Mouse (Mus musculus) heart, postnatal 0 days (tissue): ENCODE data around the gene Trim30a. TPM values are rescaled to one million over a fixed set of nuclear protein-coding genes. Genes with fewer than 3 reads are reported as not detected.

Experiments
- ATAC-seq: fragments of 200-750 bp; cut with Nextera tagmentation; 2 replicates; pipeline ENCODE4 v1.8.0; 2017; ENCODE audit warnings: low read depth, moderate number of reproducible peaks, moderate library complexity; ENCODE audit not compliant: insufficient read depth
- DNase-seq: peaks from one replicate; pipeline ENCODE4 v3.0.0-alpha.2; 2016; ENCODE audit warnings: low spot score
- H3K27ac ChIP-seq: fragments of 300-500 bp; sonication (generic); 2 replicates; pipeline ENCODE4 v1.5.1; 2014; ENCODE audit warnings: low read depth, mild to moderate bottlenecking
- H3K27me3 ChIP-seq: fragments of 300-500 bp; sonication (generic); 2 replicates; pipeline ENCODE4 v1.6.1; 2014; ENCODE audit warnings: low read length, mixed read lengths; ENCODE audit not compliant: control insufficient read depth, insufficient read depth
- H3K36me3 ChIP-seq: fragments of 300-500 bp; sonication (generic); replicated peaks from 2 replicates; pipeline ENCODE4 v1.6.1; 2014; ENCODE audit warnings: low read length, mixed read lengths; ENCODE audit not compliant: control insufficient read depth, insufficient read depth
- H3K4me1 ChIP-seq: fragments of 300-500 bp; sonication (generic); 2 replicates; pipeline ENCODE4 v1.6.1; 2014; ENCODE audit warnings: antibody characterized with exemption; ENCODE audit not compliant: control insufficient read depth, insufficient read depth
- H3K4me2 ChIP-seq: fragments of 300-500 bp; sonication (generic); 2 replicates; pipeline ENCODE4 v1.6.1; 2014; ENCODE audit warnings: low read depth, mild to moderate bottlenecking, low read length, moderate library complexity
- H3K4me3 ChIP-seq: fragments of 300-500 bp; sonication (generic); 2 replicates; pipeline ENCODE4 v1.5.1; 2014; ENCODE audit warnings: low read depth, low read length
- H3K9ac ChIP-seq: fragments of 300-500 bp; sonication (generic); replicated peaks from 2 replicates; pipeline ENCODE4 v1.6.1; 2014; ENCODE audit warnings: low read depth, low read length, mixed read lengths
- H3K9me3 ChIP-seq: fragments of 300-500 bp; sonication (generic); replicated peaks from 2 replicates; pipeline ENCODE4 v1.6.1; 2016; ENCODE audit warnings: low read length; ENCODE audit not compliant: control insufficient read depth
- CTCF ChIP-seq: IDR thresholded peaks from 2 replicates; pipeline ENCODE4 v1.5.1; 2016; ENCODE audit warnings: antibody characterized with exemption, control low read depth, low read depth
- EP300 ChIP-seq: IDR thresholded peaks from 2 replicates; pipeline ENCODE4 v1.6.1; 2016; ENCODE audit warnings: antibody characterized with exemption, low read depth
- WGBS: fragments of 180-500 bp; shearing (Covaris S2); extraction: QIAGEN DNeasy Blood & Tissue Kit; methylation state at CpG from one replicate; pipeline ENCODE4 v1.1.7; 2014; 5-methylcytosine and 5-hydroxymethylcytosine counted together
- polyA plus RNA-seq: library from polyadenylated mRNA; unstranded; fragments of >200 nt; fragmentation: Nextera tagmentation; extraction: Ambion mirVana; gene quantifications from 2 replicates; pipeline ENCODE4 v1.2.1, GENCODE M21; 2015
- total RNA-seq: library from RNA; depleted of rRNA; stranded (reverse); fragments of >200 nt; gene quantifications from 2 replicates; pipeline ENCODE4 v1.2.3, GENCODE M21; 2014; ENCODE audit warnings: low replicate concordance; rRNA removed

The Trim30a gene
- total and polyA plus RNA-seq, 2 experiments from 2014 or later = 1.5 to 8.9 TPM

GRCm38 (mm10) chr7:104369736-104370414 lies 95.1 kb downstream of the Trim30a start, which contains the start of gene Trim30b:
TSS of gene Trim30b (minus strand) at chr7:104369884.
- no peak for TF ChIP-seq EP300
- TF ChIP-seq CTCF = peak; percentile 11; the same call in 1 of the 2 replicates
- DNase-seq = no peak
- Histone ChIP-seq H3K36me3 (no peaks in the 10 kb centered on the region), H3K4me2 (no peak within 1 kb of the TSS), H3K27me3 (no peaks in the 10 kb centered on the region), H3K27ac (0 out of 2 replicates have a peak within 1 kb of the TSS, but pooled peaks have one; percentile 38), H3K4me3 (no peak within 1 kb of the TSS), H3K9me3 (no peaks in the 10 kb centered on the region), H3K4me1 (no peaks in the 10 kb centered on the region), H3K9ac (no peak within 1 kb of the TSS)
- no peak for ATAC-seq
- 69% methylated on average over 1 of the region's 1 CpGs for WGBS

DNA sequence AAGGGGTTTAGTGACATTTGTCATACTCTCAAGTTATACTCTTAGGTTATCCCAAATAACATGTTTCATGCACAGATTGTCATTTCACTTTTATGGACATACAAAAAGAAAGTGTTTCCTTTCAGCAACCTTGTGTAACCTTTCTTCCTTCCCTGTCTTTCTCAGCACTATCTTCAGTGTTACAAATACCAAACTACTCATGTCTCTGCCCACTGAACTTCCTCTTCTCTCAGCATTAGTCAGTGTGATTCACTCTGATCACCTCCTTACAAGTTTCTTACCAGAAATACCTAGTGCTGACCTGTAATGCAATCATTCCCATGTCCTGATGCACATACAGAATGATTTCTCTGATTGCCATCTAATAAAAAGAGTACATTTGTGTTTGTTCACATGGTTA lies 98.7 kb downstream of the Trim30a start:
- H3K27ac ChIP-seq = no peak overlapping the region
- DNase-seq (no peak), ATAC-seq (no peak)
- no peaks in the 10 kb centered on the region for H3K36me3 ChIP-seq
- H3K9me3 ChIP-seq = no peaks in the 10 kb centered on the region
- H3K4me2 ChIP-seq = no peak overlapping the region
- TF ChIP-seq CTCF (no peak), EP300 (no peak)
- no peak overlapping the region for H3K4me3 ChIP-seq
- no peak overlapping the region for H3K9ac ChIP-seq
- no peaks in the 10 kb centered on the region for H3K27me3 ChIP-seq
- no peaks in the 10 kb centered on the region for H3K4me1 ChIP-seq

Other genes starting within 250 kb of the Trim30a start
- 2.9 and 7.3 TPM in 2 replicates for gene Trim6, start 246.4 kb downstream of the Trim30a start, total RNA-seq
- 0.73 and 1.4 TPM in 2 replicates for gene Trim6, start 246.4 kb downstream of the Trim30a start, polyA plus RNA-seq
- gene Trim34a, start 220.7 kb downstream of the Trim30a start, total RNA-seq = 5.7 and 7.5 TPM in 2 replicates
- gene Trim34a, start 220.7 kb downstream of the Trim30a start, polyA plus RNA-seq = 2.1 and 2.5 TPM in 2 replicates
- 0.12 and 0.27 TPM in 2 replicates for gene Trim5, start 177.1 kb downstream of the Trim30a start, total RNA-seq
- gene Trim5, start 177.1 kb downstream of the Trim30a start, polyA plus RNA-seq = 0.37 and 0.38 TPM in 2 replicates
- 7.7 and 13.6 TPM in 2 replicates for gene Trim12a, start 149.7 kb downstream of the Trim30a start, total RNA-seq
- gene Trim12a, start 149.7 kb downstream of the Trim30a start, polyA plus RNA-seq = 6.6 and 7.1 TPM in 2 replicates
- not detected in 2 replicates for gene Trim34b, start 135.7 kb downstream of the Trim30a start, total RNA-seq
- gene Trim34b, start 135.7 kb downstream of the Trim30a start, polyA plus RNA-seq = 0.08 TPM in 1 of 2 replicates, not detected in the other
- gene Trim12c, start 111.8 kb downstream of the Trim30a start, total RNA-seq = 3.9 and 7.1 TPM in 2 replicates
- gene Trim12c, start 111.8 kb downstream of the Trim30a start, polyA plus RNA-seq = 1.5 and 1.7 TPM in 2 replicates
- gene Trim30b, start 95.3 kb downstream of the Trim30a start, total RNA-seq = not detected in 2 replicates
- gene Trim30b, start 95.3 kb downstream of the Trim30a start, polyA plus RNA-seq = 0.16 and 0.18 TPM in 2 replicates
- gene Trim30c, start 64.4 kb downstream of the Trim30a start, total RNA-seq = not detected in 2 replicates
- gene Trim30c, start 64.4 kb downstream of the Trim30a start, polyA plus RNA-seq = 0.18 TPM in 1 of 2 replicates, not detected in the other
- 0.46 and 1.5 TPM in 2 replicates for gene Trim30d, start 42.7 kb upstream of the Trim30a start, total RNA-seq
- gene Trim30d, start 42.7 kb upstream of the Trim30a start, polyA plus RNA-seq = 0.46 and 0.48 TPM in 2 replicates
- not detected in 2 replicates for gene Olfr651, start 84.9 kb upstream of the Trim30a start, total RNA-seq
- gene Olfr651, start 84.9 kb upstream of the Trim30a start, polyA plus RNA-seq = not detected in 2 replicates
- gene Olfr652, start 95.7 kb upstream of the Trim30a start, total RNA-seq = not detected in 2 replicates
- gene Olfr652, start 95.7 kb upstream of the Trim30a start, polyA plus RNA-seq = not detected in 2 replicates
- gene Olfr653, start 112.1 kb upstream of the Trim30a start, total RNA-seq = not detected in 2 replicates
- not detected in 2 replicates for gene Olfr653, start 112.1 kb upstream of the Trim30a start, polyA plus RNA-seq
- gene Olfr654, start 121.8 kb upstream of the Trim30a start, total RNA-seq = not detected in 2 replicates
- gene Olfr654, start 121.8 kb upstream of the Trim30a start, polyA plus RNA-seq = not detected in 2 replicates
- not detected in 2 replicates for gene Olfr655, start 136.6 kb upstream of the Trim30a start, total RNA-seq
- not detected in 2 replicates for gene Olfr655, start 136.6 kb upstream of the Trim30a start, polyA plus RNA-seq
- not detected in 2 replicates for gene Olfr656, start 148.8 kb upstream of the Trim30a start, total RNA-seq
- not detected in 2 replicates for gene Olfr656, start 148.8 kb upstream of the Trim30a start, polyA plus RNA-seq
- gene Olfr657, start 159.6 kb upstream of the Trim30a start, total RNA-seq = not detected in 2 replicates
- not detected in 2 replicates for gene Olfr657, start 159.6 kb upstream of the Trim30a start, polyA plus RNA-seq
- gene Olfr658, start 182.1 kb upstream of the Trim30a start, total RNA-seq = not detected in 2 replicates
- gene Olfr658, start 182.1 kb upstream of the Trim30a start, polyA plus RNA-seq = not detected in 2 replicates
- not detected in 2 replicates for gene Olfr659, start 201.6 kb upstream of the Trim30a start, total RNA-seq
- gene Olfr659, start 201.6 kb upstream of the Trim30a start, polyA plus RNA-seq = not detected in 2 replicates
- gene Olfr661, start 221.3 kb upstream of the Trim30a start, total RNA-seq = not detected in 2 replicates
- not detected in 2 replicates for gene Olfr661, start 221.3 kb upstream of the Trim30a start, polyA plus RNA-seq